Comparison of ENCODE assay signal across 8 mouse cellular contexts in genomic region chr4:128609925-128610402, GRCm38 (mm10). TPM values are rescaled to one million over a fixed set of nuclear protein-coding genes. Genes with fewer than 3 reads are reported as not detected.
DNase-seq lines count a peak whose midpoint lies in the region; ATAC-seq and TF ChIP-seq lines count a peak whose summit lies in the region.

Gene Zscan20 (minus strand): TSS chr4:128610098.

- 0 out of 2 replicates have a peak, but pooled peaks have one; percentile 40 for TF ChIP-seq EP300 in lung, postnatal 0 days (IDR thresholded peaks at IDR 0.05)

- H3K9me3 ChIP-seq in hindbrain, embryonic 10.5 days = no peaks in the 10 kb centered on the region
- no peaks in the 10 kb centered on the region for H3K9me3 ChIP-seq in lung, postnatal 0 days (ENCODE audit: low read length)

- peak within 1 kb of the TSS; percentile 74 for H3K4me2 ChIP-seq in lung, postnatal 0 days (replicated peaks; ENCODE audit: low read depth, low read length)

- ATAC-seq in frontal cortex, adult (ENCODE audit: low TSS enrichment) = peak; percentile 94
- peak; percentile 97 for ATAC-seq in lung, postnatal 0 days

- peak within 1 kb of the TSS; percentile 86 for H3K4me3 ChIP-seq in hindbrain, embryonic 10.5 days
- peak within 1 kb of the TSS; percentile 55 for H3K4me3 ChIP-seq in lung, postnatal 0 days (ENCODE audit: low read depth, low read length)

- H3K9ac ChIP-seq in lung, postnatal 0 days (replicated peaks; ENCODE audit: low read depth) = 0 out of 2 replicates have a peak within 1 kb of the TSS, but pooled peaks have one; percentile 12

- peak; percentile 95 for DNase-seq in MN1 (ENCODE audit: low spot score)
- peak; percentile 99 for DNase-seq in cerebellum, adult 9-10 months
- peak; percentile 97 for DNase-seq in hindbrain, embryonic 10.5 days (ENCODE audit: low spot score)
- DNase-seq in layer of hippocampus, adult 9-11 months = peak; percentile 100
- DNase-seq in lung, postnatal 0 days (ENCODE audit: low spot score) = peak; percentile 99
- peak; percentile 83 for DNase-seq in ovary, postnatal 14 days (ENCODE audit: low spot score)
- DNase-seq in thymus, postnatal 14 days = peak; percentile 96

- peaks cover 18% of the 10 kb centered on the region for H3K4me1 ChIP-seq in hindbrain, embryonic 10.5 days (replicated peaks)
- H3K4me1 ChIP-seq in lung, postnatal 0 days (ENCODE audit: insufficient read depth, low read depth, low read length) = no peaks in the 10 kb centered on the region; the same call in 1 of the 2 replicates

- peak within 1 kb of the TSS; percentile 89 for H3K27ac ChIP-seq in hindbrain, embryonic 10.5 days
- H3K27ac ChIP-seq in lung, postnatal 0 days (ENCODE audit: low read length) = peak within 1 kb of the TSS; percentile 33; the same call in 1 of the 2 replicates

- peaks cover 4% of the 10 kb centered on the region; the same call in 1 of the 2 replicates for H3K36me3 ChIP-seq in hindbrain, embryonic 10.5 days
- H3K36me3 ChIP-seq in lung, postnatal 0 days (ENCODE audit: insufficient read depth, low read length) = no peaks in the 10 kb centered on the region

- H3K27me3 ChIP-seq in hindbrain, embryonic 10.5 days (ENCODE audit: insufficient read depth, poor library complexity, severe bottlenecking) = no peaks in the 10 kb centered on the region
- no peaks in the 10 kb centered on the region for H3K27me3 ChIP-seq in lung, postnatal 0 days (replicated peaks; ENCODE audit: insufficient read depth, low read length)

- WGBS in hindbrain, embryonic 10.5 days = under 1% methylated on average over 24 of the region's 24 CpGs
- WGBS in lung, postnatal 0 days = under 1% methylated on average over 24 of the region's 24 CpGs

- peak; percentile 43 for TF ChIP-seq CTCF in lung, postnatal 0 days (IDR thresholded peaks at IDR 0.05)

RNA-seq across cellular contexts. Expression of gene Zscan20, which starts in this region (rescaled TPM):
- polyA plus RNA-seq in hindbrain, embryonic 10.5 days (2016; fragmentation: Nextera tagmentation; extraction: Ambion mirVana) = 5.7 and 6.3 TPM in 2 replicates
- polyA plus RNA-seq in lung, postnatal 0 days (2015; fragmentation: Nextera tagmentation; extraction: Ambion mirVana) = 1.1 and 1.5 TPM in 2 replicates

Comparison
In these comparisons a context has a peak if more than half of its experiments do, and no peak if none do; other contexts are left out.
1. Peak in every context shown above with its lines: DNase-seq, ATAC-seq, H3K4me3 ChIP-seq and H3K27ac ChIP-seq.